In genomic region chr4:107182796-107183195, GRCm38 (mm10) we compare ENCODE assay signal across 27 mouse cellular contexts. TPM values are rescaled to one million over a fixed set of nuclear protein-coding genes. Genes with fewer than 3 reads are reported as not detected.
A peak's percentile ranks its signal among the peaks of the same experiment; 100 is the strongest.
DNase-seq lines count a peak whose midpoint lies in the region; ATAC-seq and TF ChIP-seq lines count a peak whose summit lies in the region.
"Had no signal": no experiment of that assay in that cellular context is flagged by ENCODE, and none has a peak within 500 bp of the region (broad histone marks: within the 10 kb centered on the region; RNA-seq: fewer than 3 reads in every experiment).

No protein-coding gene starts in this region.

- H3K9ac ChIP-seq in MEL (ENCODE audit: control insufficient read depth, low read depth, low read length, poor library complexity, severe bottlenecking): no peak overlapping the region
- H3K9ac ChIP-seq in limb, embryonic 12.5 days (replicated peaks): no peak overlapping the region
- H3K9ac ChIP-seq in liver, embryonic 15.5 days: no peak overlapping the region
- H3K9ac ChIP-seq in forebrain, embryonic 13.5 days: no peak overlapping the region
- H3K9ac ChIP-seq in intestine, embryonic 16.5 days (ENCODE audit: low read depth, low read length): no peak overlapping the region
- H3K9ac ChIP-seq: forebrain, postnatal 0 days; heart, embryonic 13.5 days; hindbrain, embryonic 12.5 days; midbrain, embryonic 12.5 days had no signal

- no peaks in the 10 kb centered on the region for H3K9me3 ChIP-seq in MEL (replicated peaks; ENCODE audit: insufficient read depth, low read length)
- H3K9me3 ChIP-seq in limb, embryonic 12.5 days: no peaks in the 10 kb centered on the region
- H3K9me3 ChIP-seq in liver, embryonic 15.5 days (replicated peaks): no peaks in the 10 kb centered on the region
- H3K9me3 ChIP-seq in forebrain, embryonic 13.5 days (replicated peaks): no peaks in the 10 kb centered on the region
- H3K9me3 ChIP-seq in intestine, embryonic 16.5 days (ENCODE audit: control insufficient read depth, low read length): no peaks in the 10 kb centered on the region
- H3K9me3 ChIP-seq: heart, embryonic 13.5 days; hindbrain, embryonic 12.5 days; midbrain, embryonic 12.5 days had no signal

- DNase-seq in 3T3-L1 (ENCODE audit: low read depth, low spot score): peak; percentile 64
- DNase-seq in MEL (ENCODE audit: low read depth, low spot score): no peak
- DNase-seq in lung, postnatal 14 days: no peak
- DNase-seq in heart, postnatal 25 days (ENCODE audit: low spot score): no peak
- DNase-seq: adrenal gland, postnatal 10 days; cerebellum, adult 8-10 months; cerebellum, postnatal 36 days; forebrain, postnatal 0 days; gastrocnemius, postnatal 14 days; heart, adult 18-20 months; heart, postnatal 14 days; kidney, adult 2 months; lung, adult 2 months; right cerebral cortex, postnatal 14 days; thymus, postnatal 14 days had no signal

- H3K27me3 ChIP-seq in MEL (ENCODE audit: control insufficient read depth in 1 of 2, insufficient read depth in 2 of 2, low read length in 2 of 2): no peaks in the 10 kb centered on the region
- H3K27me3 ChIP-seq in limb, embryonic 12.5 days: no peaks in the 10 kb centered on the region
- no peaks in the 10 kb centered on the region for H3K27me3 ChIP-seq in liver, embryonic 15.5 days
- no peaks in the 10 kb centered on the region for H3K27me3 ChIP-seq in forebrain, embryonic 13.5 days
- H3K27me3 ChIP-seq in intestine, embryonic 16.5 days (replicated peaks; ENCODE audit: control insufficient read depth, insufficient read depth, low read length): no peaks in the 10 kb centered on the region
- H3K27me3 ChIP-seq: heart, embryonic 13.5 days; hindbrain, embryonic 12.5 days; midbrain, embryonic 12.5 days had no signal

- no peak overlapping the region for H3K4me2 ChIP-seq in limb, embryonic 12.5 days
- peak overlapping the region; percentile 41 for H3K4me2 ChIP-seq in liver, embryonic 15.5 days
- no peak overlapping the region for H3K4me2 ChIP-seq in forebrain, embryonic 13.5 days
- H3K4me2 ChIP-seq in intestine, embryonic 16.5 days (ENCODE audit: low read depth, low read length): no peak overlapping the region
- H3K4me2 ChIP-seq: heart, embryonic 13.5 days; hindbrain, embryonic 12.5 days; midbrain, embryonic 12.5 days had no signal

- H3K27ac ChIP-seq in MEL (ENCODE audit: control insufficient read depth, low read depth, low read length): no peak overlapping the region
- 0 out of 2 replicates have a peak overlapping the region, but pooled peaks have one; percentile 23 for H3K27ac ChIP-seq in limb, embryonic 12.5 days
- peak overlapping the region; percentile 78 for H3K27ac ChIP-seq in liver, embryonic 15.5 days (replicated peaks)
- no peak overlapping the region for H3K27ac ChIP-seq in forebrain, embryonic 13.5 days
- H3K27ac ChIP-seq in intestine, embryonic 16.5 days (ENCODE audit: low read length): no peak overlapping the region
- H3K27ac ChIP-seq: heart, embryonic 13.5 days; hindbrain, embryonic 12.5 days; kidney, postnatal 0 days; left cerebral cortex, adult 2 months; midbrain, embryonic 12.5 days had no signal

- 60% methylated on average over 2 of the region's 2 CpGs for WGBS in limb, embryonic 12.5 days
- 19% methylated on average over 2 of the region's 2 CpGs for WGBS in liver, embryonic 15.5 days (ENCODE audit: insufficient replicate concordance)
- WGBS in forebrain, embryonic 13.5 days: 83% methylated on average over 2 of the region's 2 CpGs
- WGBS in intestine, embryonic 16.5 days: 56% methylated on average over 2 of the region's 2 CpGs

- H3K79me2 ChIP-seq in MEL (ENCODE audit: control insufficient read depth, insufficient read depth, low read length, poor library complexity): peaks cover 44% of the 10 kb centered on the region

- TF ChIP-seq RAD21 in MEL (IDR thresholded peaks at IDR 0.05; ENCODE audit: low read depth, low read length): no peak

- no peak overlapping the region for H3K4me3 ChIP-seq in MEL (ENCODE audit: control insufficient read depth in 1 of 2, insufficient read depth in 1 of 2, low read depth in 2 of 2, low read length in 2 of 2)
- no peak overlapping the region for H3K4me3 ChIP-seq in limb, embryonic 12.5 days (replicated peaks)
- no peak overlapping the region for H3K4me3 ChIP-seq in liver, embryonic 15.5 days (replicated peaks)
- no peak overlapping the region for H3K4me3 ChIP-seq in forebrain, embryonic 13.5 days
- no peak overlapping the region for H3K4me3 ChIP-seq in intestine, embryonic 16.5 days (ENCODE audit: low read length)
- H3K4me3 ChIP-seq: heart, embryonic 13.5 days; hindbrain, embryonic 12.5 days; left cerebral cortex, adult 2 months; midbrain, embryonic 12.5 days had no signal

- no peak for TF ChIP-seq POLR2A in MEL (IDR thresholded peaks at IDR 0.05; ENCODE audit: control insufficient read depth in 1 of 2, insufficient read depth in 1 of 2, low read depth in 1 of 2, low read length in 2 of 2, poor library complexity in 1 of 2)

- no peak for TF ChIP-seq CTCF in MEL (IDR thresholded peaks at IDR 0.05 in 2 of 3, conservative IDR thresholded peaks at IDR 0.05 in 1 of 3; ENCODE audit: control insufficient read depth in 1 of 3, insufficient read depth in 1 of 3, low read depth in 2 of 3, low read length in 3 of 3, poor library complexity in 1 of 3, severe bottlenecking in 1 of 3)

- TF ChIP-seq EP300 in MEL (IDR thresholded peaks at IDR 0.05; ENCODE audit: low read depth in 1 of 2, low read length in 2 of 2): peak in 1 of 2 experiments; percentile 62; a peak in 3 of 4 replicates

- no peak for ATAC-seq in limb, embryonic 12.5 days (ENCODE audit: insufficient number of reproducible peaks, insufficient read depth, low FRiP score, low TSS enrichment, low read depth)
- no peak for ATAC-seq in liver, embryonic 15.5 days (ENCODE audit: insufficient read depth)
- no peak for ATAC-seq in forebrain, embryonic 13.5 days
- ATAC-seq in intestine, embryonic 16.5 days: no peak
- ATAC-seq: forebrain, postnatal 0 days; inflammation-experienced regulatory T-cells, adult 6 months had no signal

- intact Hi-C loops in heart, postnatal 25 days (cut with DNase I): no loop called here

- H3K36me3 ChIP-seq in MEL (ENCODE audit: control insufficient read depth in 1 of 2, insufficient read depth in 2 of 2, low read length in 2 of 2): peaks cover 23 to 24% of the 10 kb centered on the region in 2 experiments
- peaks cover 19% of the 10 kb centered on the region for H3K36me3 ChIP-seq in limb, embryonic 12.5 days
- peaks cover 23% of the 10 kb centered on the region for H3K36me3 ChIP-seq in liver, embryonic 15.5 days (replicated peaks)
- peaks cover 21% of the 10 kb centered on the region for H3K36me3 ChIP-seq in forebrain, embryonic 13.5 days (ENCODE audit: poor library complexity, severe bottlenecking)
- no peaks in the 10 kb centered on the region for H3K36me3 ChIP-seq in intestine, embryonic 16.5 days (ENCODE audit: control insufficient read depth, insufficient read depth, low read length)

- peaks cover 11 to 12% of the 10 kb centered on the region in 2 experiments for H3K4me1 ChIP-seq in MEL (ENCODE audit: control insufficient read depth in 1 of 2, insufficient read depth in 2 of 2, low read length in 2 of 2)
- H3K4me1 ChIP-seq in limb, embryonic 12.5 days (replicated peaks): peaks cover 36% of the 10 kb centered on the region
- peaks cover 45% of the 10 kb centered on the region for H3K4me1 ChIP-seq in liver, embryonic 15.5 days (replicated peaks)
- peaks cover 31% of the 10 kb centered on the region for H3K4me1 ChIP-seq in forebrain, embryonic 13.5 days
- H3K4me1 ChIP-seq in intestine, embryonic 16.5 days (ENCODE audit: control insufficient read depth, insufficient read depth, low read length): peaks cover 28% of the 10 kb centered on the region

TF ChIP-seq in MEL, 35 proteins besides CTCF, POLR2A, EP300 and RAD21 (continues in another document):
- TF ChIP-seq E2F4 (IDR thresholded peaks at IDR 0.05; ENCODE audit: borderline replicate concordance, low read depth, low read length) (no peak), GATA1 (IDR thresholded peaks at IDR 0.05; ENCODE audit: low read depth, low read length) (peak; percentile 55), MXI1 (IDR thresholded peaks at IDR 0.05; ENCODE audit: low read depth, low read length) (peak; percentile 15; the same call in 1 of the 2 replicates), NRF1 (IDR thresholded peaks at IDR 0.05; ENCODE audit: insufficient read depth, low read depth, low read length, poor library complexity, severe bottlenecking) (no peak), MYC (IDR thresholded peaks at IDR 0.05; ENCODE audit: low read depth, low read length) (no peak)

RNA-seq across cellular contexts. Expression of gene Tceanc2, which starts 3.9 kb away (rescaled TPM):
- total RNA-seq in MEL (2012; rRNA removed): 1.5 and 1.9 TPM in 2 replicates
- polyA plus RNA-seq in MEL (2012; ENCODE audit: insufficient read depth in 1 of 2, insufficient read length in 2 of 2, low read depth in 1 of 2, low replicate concordance in 2 of 2, missing spikeins in 1 of 2): 1 to 10 TPM in 1 of 2 experiments, not detected in 1; 9.4 TPM
- polyA plus RNA-seq in limb, embryonic 12.5 days (2016; fragmentation: Nextera tagmentation; extraction: Ambion mirVana): 18.6 and 24.7 TPM in 2 replicates
- 11.9 and 14.4 TPM in 2 replicates for polyA plus RNA-seq in liver, embryonic 15.5 days (2015; fragmentation: Nextera tagmentation; extraction: Ambion mirVana)
- 38.9 and 52.3 TPM in 2 replicates for polyA plus RNA-seq in forebrain, embryonic 13.5 days (2015; fragmentation: Nextera tagmentation; extraction: Ambion mirVana)
- total RNA-seq in heart, postnatal 25 days (2021): 10 to 100 TPM; 10.7 to 14.2 TPM
- 17.6 and 19.4 TPM in 2 replicates for polyA plus RNA-seq in intestine, embryonic 16.5 days (2015; fragmentation: Nextera tagmentation; extraction: Ambion mirVana)

RNA-seq across cellular contexts. Expression of gene Tmem59, which starts 4.6 kb away (rescaled TPM):
- total RNA-seq in MEL (2012; rRNA removed): 51.9 and 55.8 TPM in 2 replicates
- polyA plus RNA-seq in MEL (2012; ENCODE audit: insufficient read depth in 1 of 2, insufficient read length in 2 of 2, low read depth in 1 of 2, low replicate concordance in 2 of 2, missing spikeins in 1 of 2): 10 to 100 TPM in 1 of 2 experiments, not detected in 1; 78.9 TPM
- 336 and 348 TPM in 2 replicates for polyA plus RNA-seq in limb, embryonic 12.5 days (2016; fragmentation: Nextera tagmentation; extraction: Ambion mirVana)
- polyA plus RNA-seq in liver, embryonic 15.5 days (2015; fragmentation: Nextera tagmentation; extraction: Ambion mirVana): 178 and 182 TPM in 2 replicates
- polyA plus RNA-seq in forebrain, embryonic 13.5 days (2015; fragmentation: Nextera tagmentation; extraction: Ambion mirVana): 335 and 337 TPM in 2 replicates
- total RNA-seq in heart, postnatal 25 days (2021): 100 to 1,000 TPM; 114 to 137 TPM
- polyA plus RNA-seq in intestine, embryonic 16.5 days (2015; fragmentation: Nextera tagmentation; extraction: Ambion mirVana): 449 TPM in 2 replicates

RNA-seq across cellular contexts. Expression of gene Ldlrad1, which starts 26.2 kb away (rescaled TPM):
- 0.15 TPM in 1 of 2 replicates, not detected in the other for total RNA-seq in MEL (2012; rRNA removed)
- not detected for polyA plus RNA-seq in MEL (2012; ENCODE audit: insufficient read depth in 1 of 2, insufficient read length in 2 of 2, low read depth in 1 of 2, low replicate concordance in 2 of 2, missing spikeins in 1 of 2)
- not detected in 2 replicates for polyA plus RNA-seq in limb, embryonic 12.5 days (2016; fragmentation: Nextera tagmentation; extraction: Ambion mirVana)
- not detected in 2 replicates for polyA plus RNA-seq in liver, embryonic 15.5 days (2015; fragmentation: Nextera tagmentation; extraction: Ambion mirVana)
- polyA plus RNA-seq in forebrain, embryonic 13.5 days (2015; fragmentation: Nextera tagmentation; extraction: Ambion mirVana): not detected in 2 replicates
- not detected for total RNA-seq in heart, postnatal 25 days (2021)
- polyA plus RNA-seq in intestine, embryonic 16.5 days (2015; fragmentation: Nextera tagmentation; extraction: Ambion mirVana): not detected in 2 replicates
- total RNA-seq: forebrain, postnatal 0 days; gastrocnemius, postnatal 14 days; layer of hippocampus, postnatal 10 days; left cerebral cortex, adult 2 months had no signal
- polyA plus RNA-seq: forebrain, postnatal 0 days; heart, embryonic 13.5 days; hindbrain, embryonic 12.5 days; kidney, adult 2 months; kidney, postnatal 0 days; limb, embryonic 11.5 days; midbrain, embryonic 12.5 days had no signal

Comparison
In these comparisons a context has a peak if more than half of its experiments do, and no peak if none do; other contexts are left out.
1. H3K27ac ChIP-seq: peak in limb, embryonic 12.5 days (single experiment) and liver, embryonic 15.5 days (single experiment); none in MEL (single experiment), forebrain, embryonic 13.5 days (single experiment) and intestine, embryonic 16.5 days (single experiment).